Mouse (Mus musculus) liver, embryonic 12.5 days (tissue): ENCODE measurements around the gene Vasp. TPM values are rescaled to one million over a fixed set of nuclear protein-coding genes. Genes with fewer than 3 reads are reported as not detected.

Experiments used
- ATAC-seq: fragments of 200-750 bp; cut with Nextera tagmentation; 2 replicates; pipeline ENCODE4 v1.8.0; 2017; ENCODE audit warnings: moderate number of reproducible peaks, mild to moderate bottlenecking, moderate library complexity
- H3K27ac ChIP-seq: fragments of 300-500 bp; sonication (generic); 2 replicates; pipeline ENCODE4 v1.5.1; 2016; ENCODE audit warnings: mild to moderate bottlenecking
- H3K27me3 ChIP-seq: fragments of 300-500 bp; sonication (generic); replicated peaks from 2 replicates; pipeline ENCODE4 v1.6.1; 2016; ENCODE audit warnings: mild to moderate bottlenecking, moderate library complexity
- H3K36me3 ChIP-seq: fragments of 300-500 bp; sonication (generic); 2 replicates; pipeline ENCODE4 v1.6.1; 2016; ENCODE audit warnings: mild to moderate bottlenecking, moderate library complexity
- H3K4me1 ChIP-seq: fragments of 300-500 bp; sonication (generic); 2 replicates; pipeline ENCODE4 v1.6.1; 2016
- H3K4me2 ChIP-seq: fragments of 300-500 bp; sonication (generic); 2 replicates; pipeline ENCODE4 v1.6.1; 2016; ENCODE audit warnings: mild to moderate bottlenecking, moderate library complexity
- H3K4me3 ChIP-seq: fragments of 300-500 bp; sonication (generic); 2 replicates; pipeline ENCODE4 v1.5.1; 2016; ENCODE audit warnings: mild to moderate bottlenecking, moderate library complexity
- H3K9ac ChIP-seq: fragments of 300-500 bp; sonication (generic); 2 replicates; pipeline ENCODE4 v1.6.1; 2016; ENCODE audit warnings: mild to moderate bottlenecking, moderate library complexity
- H3K9me3 ChIP-seq: fragments of 300-500 bp; sonication (generic); replicated peaks from 2 replicates; pipeline ENCODE4 v1.6.1; 2016; ENCODE audit warnings: mild to moderate bottlenecking, moderate library complexity
- WGBS: fragments of 180-500 bp; shearing (Covaris S2); methylation state at CpG from one replicate; pipeline ENCODE4 v1.1.7; 2016; ENCODE audit not compliant: insufficient replicate concordance; 5-methylcytosine and 5-hydroxymethylcytosine counted together
- polyA plus RNA-seq: library from polyadenylated mRNA; unstranded; fragments of >200 nt; fragmentation: Nextera tagmentation; extraction: Ambion mirVana; gene quantifications from 2 replicates; pipeline ENCODE4 v1.2.1, GENCODE M21; 2016

The Vasp gene
- polyA plus RNA-seq, 1 experiment from 2014 or later: 61.1 TPM

DNA sequence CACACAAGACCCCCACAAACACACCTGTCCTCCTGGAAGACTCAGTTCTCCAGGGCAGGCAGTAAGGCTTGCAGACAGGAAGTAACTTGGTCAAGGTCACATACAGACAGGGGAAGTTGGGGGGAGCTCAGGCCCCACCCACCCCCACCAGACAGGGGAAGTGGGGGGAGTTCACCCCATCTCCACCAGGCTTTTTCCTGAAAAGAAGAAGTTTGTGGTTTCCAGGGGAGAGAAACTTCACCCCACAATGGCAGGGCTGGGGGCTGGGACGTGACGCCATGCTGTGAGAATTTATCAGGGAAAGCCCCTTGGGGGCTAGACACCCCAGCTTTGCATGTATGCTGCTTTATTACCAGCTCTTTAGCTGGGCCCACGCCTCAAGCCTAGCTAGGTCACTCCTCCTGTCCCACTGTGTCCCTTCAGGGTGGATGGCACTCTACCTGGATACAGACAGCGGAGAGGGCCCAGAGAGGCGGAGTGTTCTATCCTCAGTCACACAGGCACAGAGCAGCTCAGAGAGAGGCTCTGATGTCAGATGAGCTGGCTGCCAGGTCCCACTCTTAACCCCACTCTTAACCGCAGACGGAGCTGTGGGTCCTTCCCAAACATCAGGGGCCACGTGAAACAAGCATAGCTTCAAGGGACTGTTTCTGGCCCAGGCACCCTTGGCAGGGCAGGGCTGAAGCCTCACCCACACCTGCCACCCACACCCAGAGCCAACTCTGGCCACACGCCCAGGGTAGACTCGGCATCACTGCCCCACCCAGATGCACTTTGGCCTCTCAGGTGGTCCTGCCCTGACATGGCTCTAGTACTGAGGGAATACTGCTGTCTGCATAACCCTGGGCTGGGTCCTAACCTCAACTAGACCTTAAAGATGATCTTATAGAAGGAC is 5.4 kb downstream of the Vasp start:
- 0 out of 2 replicates have a peak, but pooled peaks have one; percentile 0 for ATAC-seq
- WGBS: 45% methylated on average over 10 of the region's 10 CpGs
- Histone ChIP-seq H3K27ac (peak overlapping the region; percentile 97), H3K4me3 (peak overlapping the region; percentile 36), H3K9me3 (no peaks in the 10 kb centered on the region), H3K4me2 (peak overlapping the region; percentile 73), H3K4me1 (peaks cover 80% of the 10 kb centered on the region), H3K36me3 (peaks cover 63% of the 10 kb centered on the region), H3K9ac (peak overlapping the region; percentile 64), H3K27me3 (no peaks in the 10 kb centered on the region)

GRCm38 (mm10) chr7:19265147-19265546 is 6.5 kb downstream of the Vasp start:
- Histone ChIP-seq H3K4me1 (peaks cover 81% of the 10 kb centered on the region), H3K27ac (peak overlapping the region; percentile 97), H3K36me3 (peaks cover 73% of the 10 kb centered on the region), H3K27me3 (no peaks in the 10 kb centered on the region), H3K9ac (peak overlapping the region; percentile 64), H3K4me2 (peak overlapping the region; percentile 73), H3K4me3 (peak overlapping the region; percentile 36), H3K9me3 (no peaks in the 10 kb centered on the region)
- ATAC-seq: peak; percentile 85
- 18% methylated on average over 7 of the region's 7 CpGs for WGBS

- peaks cover 49% of the 10 kb centered on the region for H3K4me1 ChIP-seq
- H3K27me3 ChIP-seq: no peaks in the 10 kb centered on the region
- peak overlapping the region; percentile 82 for H3K27ac ChIP-seq
- WGBS: 64% methylated on average over 3 of the region's 3 CpGs
- no peak for ATAC-seq
- peak overlapping the region; percentile 41 for H3K4me3 ChIP-seq
- H3K9ac ChIP-seq: 0 out of 2 replicates have a peak overlapping the region, but pooled peaks have one; percentile 50
- peak overlapping the region; percentile 63 for H3K4me2 ChIP-seq
- H3K36me3 ChIP-seq: peaks cover 88% of the 10 kb centered on the region
- no peaks in the 10 kb centered on the region for H3K9me3 ChIP-seq
Observed at GRCm38 (mm10) chr7:19258336-19258735, 13.3 kb downstream of the Vasp start.

- H3K9me3 ChIP-seq: no peaks in the 10 kb centered on the region
- peak; percentile 95 for ATAC-seq
- H3K4me2 ChIP-seq: peak overlapping the region; percentile 63
- 31% methylated on average over 11 of the region's 11 CpGs for WGBS
- no peaks in the 10 kb centered on the region for H3K27me3 ChIP-seq
- peaks cover 52% of the 10 kb centered on the region for H3K4me1 ChIP-seq
- peak overlapping the region; percentile 82 for H3K27ac ChIP-seq
- H3K9ac ChIP-seq: peak overlapping the region; percentile 50
- H3K36me3 ChIP-seq: peaks cover 79% of the 10 kb centered on the region
- peak overlapping the region; percentile 41 for H3K4me3 ChIP-seq
Observed at GRCm38 (mm10) chr7:19257390-19258022, 14.1 kb downstream of the Vasp start.

DNA sequence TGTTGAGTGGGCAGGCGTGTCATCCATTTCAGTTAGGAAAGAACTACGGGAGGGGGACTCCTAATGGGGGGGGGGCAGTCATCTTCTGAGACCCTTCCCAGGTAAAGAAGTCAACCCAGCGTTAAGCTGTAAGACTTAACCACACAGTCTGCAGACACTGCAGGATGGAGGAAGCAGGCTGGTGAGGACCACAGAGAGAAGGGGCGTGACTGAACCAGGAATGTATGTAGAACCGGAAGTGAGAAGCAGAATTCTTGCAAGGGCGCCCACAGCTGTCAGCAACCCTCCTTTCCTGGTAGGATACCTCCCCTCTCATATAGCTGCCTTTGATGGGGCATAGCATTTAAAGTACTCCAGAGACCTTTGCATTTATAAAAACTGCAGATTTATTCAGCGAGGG is 15.1 kb downstream of the Vasp start:
- 74% methylated on average over 7 of the region's 7 CpGs for WGBS

GRCm38 (mm10) chr7:19255395-19255794 is 16.2 kb downstream of the Vasp start:
- Histone ChIP-seq H3K36me3 (peaks cover 58% of the 10 kb centered on the region), H3K9me3 (no peaks in the 10 kb centered on the region), H3K4me2 (no peak overlapping the region), H3K4me3 (no peak overlapping the region), H3K9ac (no peak overlapping the region), H3K27me3 (no peaks in the 10 kb centered on the region), H3K27ac (no peak overlapping the region), H3K4me1 (peaks cover 47% of the 10 kb centered on the region)
- WGBS: 86% methylated on average over 17 of the region's 17 CpGs
- ATAC-seq: no peak

More for the DNA sequence above, 15.1 kb downstream of the Vasp start:
- no peaks in the 10 kb centered on the region for H3K27me3 ChIP-seq
- H3K27ac ChIP-seq: 0 out of 2 replicates have a peak overlapping the region, but pooled peaks have one; percentile 52
- no peaks in the 10 kb centered on the region for H3K9me3 ChIP-seq
- no peak overlapping the region for H3K4me3 ChIP-seq
- no peak overlapping the region for H3K9ac ChIP-seq
- ATAC-seq: no peak
- peaks cover 70% of the 10 kb centered on the region for H3K36me3 ChIP-seq
- H3K4me2 ChIP-seq: no peak overlapping the region; the same call in 1 of the 2 replicates
- peaks cover 49% of the 10 kb centered on the region for H3K4me1 ChIP-seq

- H3K36me3 ChIP-seq: peaks cover 39% of the 10 kb centered on the region
- whole genome bisulfite sequencing: 61% methylated on average over 5 of the region's 5 CpGs
- no peaks in the 10 kb centered on the region for H3K27me3 ChIP-seq
- H3K27ac ChIP-seq: peak overlapping the region; percentile 57
- H3K4me1 ChIP-seq: peaks cover 36% of the 10 kb centered on the region
- H3K4me3 ChIP-seq: no peak overlapping the region
- no peak for ATAC-seq
- no peak overlapping the region for H3K4me2 ChIP-seq
- H3K9ac ChIP-seq: no peak overlapping the region
- no peaks in the 10 kb centered on the region for H3K9me3 ChIP-seq
Observed at GRCm38 (mm10) chr7:19253437-19253836, 18.2 kb downstream of the Vasp start.

GRCm38 (mm10) chr7:19252078-19252477 is 19.5 kb downstream of the Vasp start:
- H3K27me3 ChIP-seq: no peaks in the 10 kb centered on the region
- peaks cover 33% of the 10 kb centered on the region for H3K36me3 ChIP-seq
- peaks cover 29% of the 10 kb centered on the region for H3K4me1 ChIP-seq
- no peak overlapping the region for H3K4me3 ChIP-seq
- H3K27ac ChIP-seq: no peak overlapping the region
- no peak overlapping the region for H3K9ac ChIP-seq
- H3K9me3 ChIP-seq: no peaks in the 10 kb centered on the region
- ATAC-seq: no peak
- no peak overlapping the region for H3K4me2 ChIP-seq
- 69% methylated on average over 4 of the region's 4 CpGs for WGBS

- ATAC-seq: no peak
- H3K9me3 ChIP-seq: no peaks in the 10 kb centered on the region
- H3K9ac ChIP-seq: peak overlapping the region; percentile 28
- peak overlapping the region; percentile 73 for H3K27ac ChIP-seq
- peaks cover 58% of the 10 kb centered on the region for H3K4me1 ChIP-seq
- 68% methylated on average over 2 of the region's 2 CpGs for WGBS
- H3K36me3 ChIP-seq: peaks cover 31% of the 10 kb centered on the region
- H3K4me2 ChIP-seq: peak overlapping the region; percentile 42; the same call in 1 of the 2 replicates
- H3K27me3 ChIP-seq: no peaks in the 10 kb centered on the region
- H3K4me3 ChIP-seq: no peak overlapping the region
Observed at GRCm38 (mm10) chr7:19247511-19247910, 24.1 kb downstream of the Vasp start.

GRCm38 (mm10) chr7:19246855-19247254 is 24.8 kb downstream of the Vasp start:
- H3K4me1 ChIP-seq: peaks cover 60% of the 10 kb centered on the region
- H3K27ac ChIP-seq: peak overlapping the region; percentile 73
- peak; percentile 85 for ATAC-seq
- H3K27me3 ChIP-seq: no peaks in the 10 kb centered on the region
- H3K4me2 ChIP-seq: peak overlapping the region; percentile 42
- H3K9ac ChIP-seq: peak overlapping the region; percentile 28
- WGBS: 76% methylated on average over 1 of the region's 1 CpGs
- no peak overlapping the region for H3K4me3 ChIP-seq
- no peaks in the 10 kb centered on the region for H3K9me3 ChIP-seq
- H3K36me3 ChIP-seq: peaks cover 31% of the 10 kb centered on the region

GRCm38 (mm10) chr7:19245083-19245482 is 26.5 kb downstream of the Vasp start:
- Histone ChIP-seq H3K4me1 (peaks cover 72% of the 10 kb centered on the region), H3K27ac (peak overlapping the region; percentile 73), H3K4me3 (no peak overlapping the region)

DNA sequence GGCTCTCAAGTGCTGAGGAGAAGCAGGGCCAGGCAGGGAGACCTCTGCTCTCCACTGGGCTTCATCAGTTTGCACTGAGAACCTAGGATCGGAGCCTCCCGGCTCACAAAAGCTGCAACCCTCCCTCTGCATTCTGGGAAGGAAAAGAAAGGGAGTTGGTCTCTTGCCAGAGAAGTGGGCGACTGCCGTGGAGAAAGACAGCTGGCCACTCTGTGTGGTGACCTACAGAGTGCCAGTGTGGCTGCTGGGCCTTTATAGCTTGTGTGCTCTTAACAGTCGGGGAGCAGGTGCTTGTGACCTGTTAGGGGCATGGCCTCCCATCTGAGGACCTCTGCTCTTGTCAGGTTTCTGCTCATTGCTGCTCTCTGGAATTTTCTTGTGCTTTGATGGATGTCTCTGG is 27.8 kb downstream of the Vasp start:
- ATAC-seq: no peak
- Histone ChIP-seq H3K9me3 (no peaks in the 10 kb centered on the region), H3K27ac (peak overlapping the region; percentile 53), H3K4me2 (no peak overlapping the region), H3K4me3 (no peak overlapping the region), H3K4me1 (peaks cover 84% of the 10 kb centered on the region), H3K36me3 (peaks cover 42% of the 10 kb centered on the region), H3K9ac (peak overlapping the region; percentile 18), H3K27me3 (no peaks in the 10 kb centered on the region)
- WGBS: 83% methylated on average over 5 of the region's 5 CpGs

More at GRCm38 (mm10) chr7:19245083-19245482, 26.5 kb downstream of the Vasp start:
- Histone ChIP-seq H3K9me3 (no peaks in the 10 kb centered on the region), H3K4me2 (no peak overlapping the region), H3K36me3 (peaks cover 42% of the 10 kb centered on the region), H3K27me3 (no peaks in the 10 kb centered on the region), H3K9ac (no peak overlapping the region; the same call in 1 of the 2 replicates)
- WGBS: 70% methylated on average over 3 of the region's 3 CpGs
- ATAC-seq: no peak
